Mouse (Mus musculus) thymus, adult 2 months (tissue): ENCODE data around the gene Cldn15.

Experiments used
- CTCF ChIP-seq: fragments of 200-500 bp; IDR thresholded peaks from 2 replicates; pipeline ENCODE4 v1.5.1; 2012; ENCODE audit warnings: mild to moderate bottlenecking, control low read depth, low read length, moderate library complexity, borderline replicate concordance; ENCODE audit not compliant: control insufficient read depth, poor library complexity, insufficient read depth; ENCODE audit errors: extremely low read depth
- POLR2A ChIP-seq: fragments of 200-500 bp; IDR thresholded peaks from 2 replicates; pipeline ENCODE4 v1.6.1; 2012; ENCODE audit warnings: mild to moderate bottlenecking, low read length, control low read depth, moderate library complexity; ENCODE audit not compliant: control insufficient read depth, poor library complexity, insufficient read depth; ENCODE audit errors: extremely low read depth

GRCm38 (mm10) chr5:136987138-136987933 lies 20.9 kb downstream of the Cldn15 start:
- TF ChIP-seq CTCF (0 out of 2 replicates have a peak, but pooled peaks have one; percentile 36), POLR2A (no peak)
